Mouse (Mus musculus) adrenal gland, postnatal 25 days (tissue): ENCODE measurements around the gene E330009J07Rik. TPM values are rescaled to one million over a fixed set of nuclear protein-coding genes. Genes with fewer than 3 reads are reported as not detected.

Experiments used
- total RNA-seq: library from RNA; stranded (reverse); gene quantifications from 2 replicates; pipeline ENCODE4 v1.2.3, GENCODE M21; 2021

E330009J07Rik gene
- total RNA-seq, 1 experiment from 2014 or later: 21.1 TPM

Other genes starting within 250 kb of the E330009J07Rik start
- 39.4 and 48.6 TPM in 2 replicates for gene Agk, start 111.0 kb downstream of the E330009J07Rik start, total RNA-seq
- not detected in 2 replicates for gene Wee2, start 3.0 kb upstream of the E330009J07Rik start, total RNA-seq
- gene Ssbp1, start 35.2 kb upstream of the E330009J07Rik start, total RNA-seq: 57.1 and 69.2 TPM in 2 replicates
- 0.49 TPM in 1 of 2 replicates, not detected in the other for gene Tas2r137, start 55.1 kb upstream of the E330009J07Rik start, total RNA-seq
- 0.95 TPM in 1 of 2 replicates, not detected in the other for gene Tas2r108, start 57.4 kb upstream of the E330009J07Rik start, total RNA-seq
- gene Prss37, start 83.4 kb upstream of the E330009J07Rik start, total RNA-seq: not detected in 2 replicates
- not detected in 2 replicates for gene Olfr461, start 118.9 kb upstream of the E330009J07Rik start, total RNA-seq
- gene Olfr460, start 133.4 kb upstream of the E330009J07Rik start, total RNA-seq: not detected in 2 replicates
- gene Clec5a, start 149.7 kb upstream of the E330009J07Rik start, total RNA-seq: 0.52 and 1.1 TPM in 2 replicates
- not detected in 2 replicates for gene Tas2r138, start 177.2 kb upstream of the E330009J07Rik start, total RNA-seq
- 3.0 TPM in 2 replicates for gene Mgam, start 192.7 kb upstream of the E330009J07Rik start, total RNA-seq